Mouse (Mus musculus): ENCODE measurements around the gene Rad9a.

Gene Rad9a

GRCm38 (mm10) chr19:4194021-4194724 lies 7.3 kb downstream of the Rad9a start:
- in situ Hi-C loops (cut with MseI, MboI): no loop called here

- in situ Hi-C loops (cut with MseI, MboI): no loop called here
Measured at GRCm38 (mm10) chr19:4193129-4193528, 8.3 kb downstream of the Rad9a start.

GRCm38 (mm10) chr19:4192251-4192985 lies 9.0 kb downstream of the Rad9a start:
- in situ Hi-C loops (cut with MseI, MboI): no loop called here

- in situ Hi-C loops (cut with MseI, MboI): no loop called here
Measured at GRCm38 (mm10) chr19:4191528-4192250, 9.8 kb downstream of the Rad9a start, which contains the start of gene Ppp1ca. TSS of gene Ppp1ca (plus strand) at chr19:4192065.

- in situ Hi-C loops (cut with MseI, MboI): no loop called here
Measured at GRCm38 (mm10) chr19:4190831-4191334, 10.6 kb downstream of the Rad9a start, which contains the start of gene Tbc1d10c. TSS of gene Tbc1d10c (minus strand) at chr19:4191284.

- in situ Hi-C loops (cut with MseI, MboI): no loop called here
Measured at GRCm38 (mm10) chr19:4189051-4189620, 12.3 kb downstream of the Rad9a start.

- in situ Hi-C loops (cut with MseI, MboI): no loop called here
Measured at GRCm38 (mm10) chr19:4187303-4187702, 14.2 kb downstream of the Rad9a start.

GRCm38 (mm10) chr19:4184976-4185975 lies 16.2 kb downstream of the Rad9a start:
- in situ Hi-C loops (cut with MseI, MboI): no loop called here

- in situ Hi-C loops (cut with MseI, MboI): no loop called here
Measured at GRCm38 (mm10) chr19:4183689-4184088, 17.8 kb downstream of the Rad9a start.

GRCm38 (mm10) chr19:4181892-4182291 lies 19.6 kb downstream of the Rad9a start:
- in situ Hi-C loops (cut with MseI, MboI): no loop called here

- in situ Hi-C loops (cut with MseI, MboI): no loop called here
Measured at GRCm38 (mm10) chr19:4180411-4180810, 21.1 kb downstream of the Rad9a start.

GRCm38 (mm10) chr19:4175368-4175947 lies 26.0 kb downstream of the Rad9a start, which contains the start of gene Carns1:
TSS of gene Carns1 (minus strand) at chr19:4175479.
- in situ Hi-C loops (cut with MseI, MboI): no loop called here

- in situ Hi-C loops (cut with MseI, MboI): no loop called here
Measured at GRCm38 (mm10) chr19:4172925-4173324, 28.5 kb downstream of the Rad9a start.

- in situ Hi-C loops (cut with MseI, MboI): no loop called here
Measured at GRCm38 (mm10) chr19:4171393-4172290, 29.8 kb downstream of the Rad9a start.

GRCm38 (mm10) chr19:4170723-4171392 lies 30.6 kb downstream of the Rad9a start:
- in situ Hi-C loops (cut with MseI, MboI): no loop called here

- in situ Hi-C loops (cut with MseI, MboI): no loop called here
Measured at GRCm38 (mm10) chr19:4169810-4170209, 31.7 kb downstream of the Rad9a start.

- in situ Hi-C loops (cut with MseI, MboI): no loop called here
Measured at GRCm38 (mm10) chr19:4169378-4169784, 32.1 kb downstream of the Rad9a start.

GRCm38 (mm10) chr19:4166678-4167476 lies 34.6 kb downstream of the Rad9a start:
- in situ Hi-C loops (cut with MseI, MboI): no loop called here
